Mouse (Mus musculus) cerebellum, postnatal 25 days (tissue): ENCODE results near the gene Nrd1.

Source experiments
- DNase-seq, 2 experiments: peaks; one replicate each; pipeline ENCODE4 v3.0.0; 2021; ENCODE audit warnings: mixed read lengths in 2 of 2

The Nrd1 gene

DNA sequence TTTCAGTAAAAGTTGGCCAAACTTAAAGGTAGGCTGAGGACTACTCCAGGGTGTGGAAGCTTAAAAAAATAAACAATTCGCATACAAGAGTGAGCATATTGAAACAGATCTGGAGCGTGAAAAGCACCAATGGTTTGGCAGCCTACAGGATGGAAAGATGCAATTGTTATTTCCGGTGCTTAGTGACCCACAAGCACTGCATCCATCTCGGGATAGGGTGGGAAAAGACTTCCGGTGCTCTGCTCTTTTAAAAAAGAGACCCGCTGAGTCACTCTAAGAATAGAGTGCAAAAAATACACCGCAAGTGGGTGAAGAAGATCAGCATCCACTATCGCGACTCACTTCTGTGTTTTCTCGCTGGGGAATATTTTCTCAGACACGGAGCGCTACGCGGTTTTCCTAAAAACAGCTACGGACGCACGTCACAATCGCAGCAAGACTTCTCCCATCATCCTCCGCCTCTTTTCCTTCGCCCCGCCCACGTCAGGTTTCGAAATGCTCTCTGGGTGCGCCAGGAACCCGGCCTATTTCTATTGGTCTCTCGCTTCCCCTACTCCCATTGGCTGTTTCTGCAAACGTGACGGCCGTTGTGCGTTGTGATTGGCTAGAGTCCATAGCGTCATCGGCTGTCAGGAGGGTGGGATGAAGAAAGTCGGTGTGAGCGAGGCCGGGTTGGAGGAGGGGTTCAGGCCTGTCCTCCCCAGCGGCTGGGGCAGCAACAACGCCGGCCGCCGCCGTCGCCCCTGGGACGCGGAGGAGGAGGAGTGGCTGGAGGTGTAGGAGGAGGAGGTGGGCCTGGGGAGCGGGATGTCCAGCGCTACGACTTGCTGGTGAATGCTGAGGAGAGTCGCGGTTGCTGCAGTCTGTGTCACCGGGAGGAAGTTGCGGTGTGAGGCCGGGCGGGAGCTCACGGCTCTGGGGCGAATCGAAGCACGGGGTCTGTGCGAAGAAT lies at the start of gene Nrd1:
TSS of gene Nrd1 (plus strand) at position 657 of the 952 bp plus-strand sequence.
- DNase-seq, result peak; percentile 97 to 98

DNA sequence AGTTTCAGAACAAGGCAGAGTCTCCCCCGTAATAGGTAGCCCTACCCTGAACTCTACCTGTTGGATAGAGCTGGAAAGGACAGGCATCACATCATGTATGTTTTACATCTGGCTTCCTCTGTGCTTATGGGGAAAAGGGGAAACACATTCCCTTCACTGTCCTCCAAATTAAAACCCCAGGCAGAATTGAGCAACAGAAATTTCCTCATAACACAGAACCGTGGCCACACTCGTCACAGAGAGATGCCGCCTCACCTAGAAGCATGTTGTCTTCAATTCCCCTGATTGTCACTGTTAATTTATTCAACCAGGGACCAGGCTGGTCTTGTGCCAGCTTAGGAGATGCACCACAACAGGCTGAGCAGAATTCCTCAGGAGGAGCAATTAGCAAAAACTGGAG lies 48.8 kb upstream of the Nrd1 start:
- DNase-seq, result no peak

DNA sequence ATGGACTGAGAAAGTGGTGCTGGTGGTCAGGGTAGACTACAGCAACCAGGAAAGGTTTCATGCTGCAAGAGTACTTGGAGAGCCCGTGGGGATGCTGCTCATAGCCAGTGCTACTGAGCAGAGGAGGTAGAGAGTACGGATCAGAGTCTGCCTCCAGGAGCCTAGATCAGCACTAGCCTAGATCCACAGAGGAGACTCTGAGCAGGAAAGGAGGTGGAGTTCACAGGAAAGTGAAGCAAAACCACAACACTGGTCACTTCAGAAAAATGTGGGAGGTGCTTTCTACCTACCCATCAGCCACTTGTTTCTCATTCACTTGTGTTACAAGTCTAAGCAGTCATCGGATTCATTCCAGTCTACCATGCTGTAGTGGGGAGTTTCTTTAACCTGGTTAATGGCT lies 40.8 kb upstream of the Nrd1 start:
- no peak for DNase-seq

DNA sequence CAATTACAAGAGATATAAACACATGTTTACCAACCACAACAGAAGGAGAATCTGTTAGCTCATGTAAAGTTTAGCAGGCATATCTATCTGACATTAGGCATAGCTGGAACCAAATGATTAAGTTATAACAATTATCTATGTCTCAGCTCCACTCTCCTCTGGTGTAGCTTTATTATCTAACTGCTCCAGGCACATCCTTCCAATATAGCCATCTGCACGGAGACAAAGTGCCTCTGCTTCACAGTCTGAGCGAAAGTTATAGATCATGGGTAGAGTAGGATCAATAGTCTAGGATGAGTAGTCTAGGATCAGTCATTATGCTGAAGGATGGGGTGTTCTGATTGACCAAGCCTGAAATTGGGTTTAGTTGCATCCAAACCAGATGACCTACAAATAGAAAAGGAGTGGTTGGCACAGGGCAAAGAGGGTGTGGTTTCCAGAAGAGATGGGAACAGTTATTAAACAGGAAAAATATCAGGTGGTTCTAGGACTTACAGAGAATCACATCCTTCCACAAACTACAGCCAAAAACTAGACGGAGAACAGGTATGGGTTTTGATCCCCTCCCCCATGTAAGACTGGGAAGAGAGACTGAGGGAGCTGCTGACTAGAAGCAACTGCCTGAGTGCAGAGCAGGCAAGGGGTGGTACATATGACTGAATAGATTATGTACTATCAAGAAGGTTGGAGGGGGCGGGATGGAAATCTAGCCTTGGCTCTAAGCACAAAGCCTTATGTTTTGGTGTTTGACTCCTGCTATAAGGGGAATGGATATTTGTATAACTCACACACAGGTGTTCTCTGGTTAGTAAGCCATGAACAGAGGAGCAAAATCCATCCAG lies 39.6 kb upstream of the Nrd1 start:
- DNase-seq, result no peak

DNA sequence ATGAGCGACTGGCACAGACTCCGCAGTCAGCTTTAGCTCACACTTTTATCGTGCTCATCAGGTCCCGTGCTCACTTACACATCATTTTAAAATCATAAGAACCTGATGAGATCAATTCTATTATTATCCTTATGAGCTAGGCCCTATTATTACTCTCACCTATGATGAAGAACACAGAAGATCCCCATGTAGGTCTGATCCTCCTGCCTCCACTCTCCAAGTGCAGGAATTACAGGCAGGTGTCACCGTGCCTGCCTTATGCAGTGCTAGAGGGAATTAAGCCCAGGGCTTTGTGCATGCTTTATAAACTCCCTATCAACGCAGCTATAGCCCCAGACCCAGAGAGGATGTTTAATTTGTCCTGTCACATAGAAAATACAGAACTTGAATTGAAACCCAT lies 37.4 kb upstream of the Nrd1 start:
- no peak for DNase-seq

DNA sequence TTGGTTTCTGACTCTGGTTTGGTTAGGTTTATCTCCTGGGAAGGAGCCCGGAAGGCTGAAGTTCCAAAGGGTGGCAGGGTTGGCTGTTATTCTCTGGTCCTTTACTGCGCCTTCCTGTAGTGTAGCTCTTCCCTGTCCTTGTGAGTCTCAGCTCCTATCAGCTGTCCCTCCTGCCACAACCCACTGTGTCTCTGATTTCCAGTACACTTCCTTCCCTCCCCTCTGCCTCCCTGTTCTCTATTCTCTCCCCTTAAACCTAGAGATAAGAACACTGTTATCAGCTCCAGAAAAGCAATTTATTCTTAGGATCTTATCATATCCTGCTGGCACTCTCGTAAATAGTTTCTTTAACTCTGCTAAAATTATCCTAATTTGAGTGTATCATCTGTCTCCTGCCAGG lies 30.9 kb upstream of the Nrd1 start:
- DNase-seq, result no peak

DNA sequence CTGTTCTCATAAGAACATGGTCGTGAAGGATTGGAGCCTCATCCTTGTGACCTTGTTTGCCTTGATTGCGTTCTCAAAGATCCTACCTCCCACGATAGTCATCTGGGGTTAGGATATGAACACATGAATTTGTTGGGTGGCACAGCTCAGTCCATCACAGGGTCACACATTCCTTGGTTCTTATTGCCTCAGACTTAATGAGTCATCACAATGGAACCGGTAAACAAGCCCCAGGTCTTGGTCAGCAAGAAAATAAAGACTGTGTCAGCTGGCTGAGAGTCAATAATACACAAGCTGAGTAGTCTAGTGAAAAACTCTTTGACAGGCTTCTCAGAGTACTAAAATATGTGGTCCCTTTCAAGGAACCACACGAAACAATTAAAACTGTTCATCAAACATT lies 29.4 kb upstream of the Nrd1 start:
- no peak for DNase-seq

DNA sequence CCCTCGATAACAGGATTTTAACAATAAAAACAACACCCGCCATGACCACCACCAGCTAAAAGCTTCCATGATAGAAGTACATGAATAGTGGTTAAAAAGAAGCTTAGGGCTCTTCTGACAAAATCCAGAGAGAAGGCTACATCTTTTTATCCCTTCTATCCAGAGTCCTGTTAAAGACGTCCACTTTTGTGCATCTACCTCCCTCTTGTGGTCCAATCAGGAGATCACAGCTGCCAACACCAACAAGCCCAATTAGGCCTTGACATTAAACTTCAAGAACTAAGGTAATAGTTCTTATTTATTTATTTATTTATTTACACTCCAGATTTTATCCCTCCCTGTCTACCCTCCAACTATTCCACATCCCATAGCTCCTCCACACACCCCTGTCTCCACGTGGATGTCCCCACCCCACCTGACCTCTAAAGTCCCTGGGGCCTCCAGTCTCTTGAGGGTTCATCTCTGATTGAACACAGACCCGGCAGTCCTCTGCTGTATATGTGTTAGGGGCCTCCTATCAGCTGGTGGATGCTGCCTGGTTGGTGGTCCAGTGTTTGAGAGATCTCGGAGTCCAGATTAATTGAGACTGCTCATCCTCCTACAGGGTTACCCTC lies 23.9 kb upstream of the Nrd1 start:
- DNase-seq, result peak; percentile 39 to 72

DNA sequence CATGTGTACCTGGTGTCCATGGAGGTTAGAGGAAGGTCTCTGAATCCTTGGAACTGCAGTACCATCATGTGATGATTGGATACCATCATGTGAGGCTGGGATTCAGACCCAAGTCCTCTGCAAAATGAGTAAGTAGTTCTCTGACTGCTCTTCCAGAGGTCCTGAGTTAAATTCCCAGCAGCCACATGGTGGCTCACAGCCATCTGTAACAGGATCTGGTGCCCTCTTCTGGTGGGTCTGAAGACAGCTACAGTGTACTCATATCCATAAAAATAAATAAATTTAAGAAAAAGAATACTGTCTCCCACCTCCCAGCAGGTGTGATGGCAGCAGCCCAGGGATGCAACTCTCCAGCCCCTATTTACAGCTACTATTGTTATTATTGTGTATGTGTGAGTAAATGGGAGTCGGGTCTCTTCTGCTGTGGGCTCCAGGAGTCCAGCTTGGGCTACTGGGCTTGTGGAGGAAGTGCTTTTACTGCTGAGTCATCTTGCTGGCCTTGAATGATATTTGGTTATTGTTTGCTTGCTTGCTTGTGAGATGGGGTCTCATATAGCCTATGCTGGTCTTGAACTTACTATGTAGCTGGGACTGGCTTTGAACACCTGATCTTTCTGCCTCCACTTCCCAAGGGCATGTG lies 13.5 kb upstream of the Nrd1 start:
- no peak for DNase-seq

DNA sequence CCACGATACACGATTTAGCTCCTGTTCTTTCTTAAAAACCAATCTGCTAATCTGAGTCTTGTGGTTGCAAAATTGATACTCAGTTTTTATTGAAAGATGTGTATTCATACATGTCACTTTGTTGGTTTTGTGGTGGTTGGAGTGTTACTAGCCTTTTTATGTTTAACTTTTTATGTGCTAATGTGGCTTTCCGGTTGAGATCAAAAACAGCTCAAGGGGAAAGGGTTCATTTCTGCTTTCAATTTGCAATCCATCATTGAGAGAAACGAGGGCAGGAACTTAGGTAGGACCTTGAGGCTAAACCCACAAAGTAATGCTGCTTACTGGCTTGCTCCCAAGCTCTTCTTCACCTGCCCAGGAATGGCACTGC lies 13.0 kb upstream of the Nrd1 start:
- DNase-seq, result no peak

DNA sequence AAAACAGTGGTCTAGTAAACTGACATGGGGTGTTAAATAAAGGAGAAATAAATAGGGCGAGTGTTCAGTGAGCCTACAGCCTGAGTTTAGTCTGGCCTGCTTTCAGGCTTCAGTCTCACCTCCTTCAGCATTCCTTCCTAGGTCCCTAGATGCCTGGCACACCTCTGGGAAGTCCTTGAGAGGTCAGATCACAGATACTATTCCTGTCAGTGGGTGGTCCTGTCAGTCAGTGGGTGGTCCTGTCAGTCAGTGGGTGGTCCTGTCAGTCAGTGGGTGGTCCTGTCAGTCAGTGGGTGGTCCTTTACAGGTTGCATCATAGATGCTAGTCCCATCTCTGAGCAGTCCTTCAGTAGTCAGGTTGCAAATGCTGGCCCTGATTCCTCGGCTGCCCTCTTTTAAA lies 11.0 kb upstream of the Nrd1 start:
- DNase-seq, result no peak

DNA sequence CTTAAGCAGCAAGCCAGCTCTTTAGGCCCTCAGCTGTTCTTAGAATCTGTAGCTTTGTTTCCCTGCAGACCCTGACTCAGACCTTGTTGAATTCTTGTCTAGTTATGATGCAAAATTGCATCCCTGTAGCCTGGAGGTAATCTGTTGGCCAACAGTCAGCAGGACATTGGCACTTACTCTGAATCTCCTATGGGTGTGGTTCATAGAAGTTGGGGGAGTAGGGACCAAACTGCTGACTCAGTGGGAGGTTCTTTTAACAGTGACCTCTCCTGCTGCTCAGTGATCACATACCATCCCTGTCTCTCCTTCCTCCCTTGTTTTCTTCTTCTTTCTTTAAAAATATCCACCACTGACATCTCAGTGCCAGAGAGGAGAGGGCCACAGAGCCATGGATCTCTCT lies 10.4 kb upstream of the Nrd1 start:
- no peak for DNase-seq

DNA sequence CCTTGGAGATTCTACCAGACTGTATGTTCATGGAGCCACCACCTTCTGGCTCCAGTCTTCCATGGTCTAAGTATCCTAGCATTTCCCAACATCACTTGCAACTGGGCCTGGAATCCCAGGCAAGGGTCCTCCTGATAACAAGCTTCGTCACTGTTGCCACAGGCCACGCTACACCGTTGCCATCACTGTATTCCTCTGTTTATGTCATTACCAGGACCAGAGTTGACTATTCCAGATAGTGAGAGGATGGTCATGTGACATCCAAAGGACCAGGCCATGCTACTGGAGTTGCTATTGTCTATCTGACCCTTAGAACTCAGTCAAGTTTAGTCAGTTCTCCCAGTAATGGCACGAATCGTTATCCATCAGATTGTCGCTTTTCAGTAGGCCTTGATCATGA lies 9.9 kb upstream of the Nrd1 start:
- DNase-seq, result no peak

DNA sequence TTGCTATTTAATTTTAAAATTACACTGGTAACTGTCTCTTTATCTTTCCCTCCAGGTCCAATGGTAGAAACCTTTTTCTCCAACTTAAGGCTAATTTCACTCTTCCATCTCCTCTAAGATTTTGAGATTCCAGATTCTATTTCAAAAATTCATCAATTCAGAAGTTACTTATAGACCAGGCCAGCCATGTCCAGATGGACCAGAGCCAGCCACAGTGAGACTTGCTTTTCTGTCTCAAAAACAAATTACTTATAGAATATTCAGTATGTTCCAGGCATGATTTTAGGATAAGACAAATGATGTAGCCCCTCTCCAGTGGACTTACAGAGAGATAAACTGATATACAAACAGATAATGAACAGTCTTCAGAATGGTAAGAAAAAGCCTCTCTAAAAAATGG lies 8.6 kb upstream of the Nrd1 start:
- DNase-seq, result no peak

DNA sequence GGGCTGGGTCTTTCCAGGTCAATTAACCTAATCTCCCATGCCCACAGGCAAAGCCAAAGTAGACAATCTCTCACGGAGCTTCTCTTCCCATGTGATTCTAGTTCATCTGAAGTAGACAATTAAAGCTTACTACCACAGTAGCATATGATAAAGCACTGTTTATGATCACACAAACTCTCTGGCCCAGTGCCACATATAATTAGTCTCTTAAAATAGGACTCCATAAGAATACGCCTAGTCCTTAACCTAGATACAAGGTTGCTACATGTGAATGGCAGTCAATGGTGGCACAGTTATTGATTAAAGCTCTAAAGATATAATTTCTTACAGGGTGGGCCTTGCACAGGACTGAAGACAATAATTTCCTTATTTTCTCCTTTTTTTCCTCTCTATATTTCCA lies 7.5 kb upstream of the Nrd1 start:
- DNase-seq, result no peak

DNA sequence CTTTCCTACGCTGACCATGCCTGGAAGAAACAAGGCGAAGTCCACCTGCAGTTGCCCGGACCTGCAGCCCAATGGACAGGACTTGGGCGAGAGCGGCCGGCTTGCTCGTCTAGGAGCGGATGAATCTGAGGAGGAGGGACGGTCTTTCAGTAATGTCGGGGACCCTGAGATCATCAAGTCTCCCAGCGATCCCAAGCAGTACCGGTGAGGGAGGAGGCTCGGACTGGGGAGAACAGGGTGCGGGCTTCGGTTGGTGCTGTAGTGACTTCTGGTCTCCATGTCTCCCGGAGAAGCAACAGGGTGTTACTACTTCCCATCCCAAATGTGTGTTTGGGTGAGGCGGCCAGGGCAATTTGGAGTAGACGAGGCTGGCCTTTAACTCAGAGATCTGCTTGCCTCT lies 506 bp downstream of the Nrd1 start:
- no peak for DNase-seq

DNA sequence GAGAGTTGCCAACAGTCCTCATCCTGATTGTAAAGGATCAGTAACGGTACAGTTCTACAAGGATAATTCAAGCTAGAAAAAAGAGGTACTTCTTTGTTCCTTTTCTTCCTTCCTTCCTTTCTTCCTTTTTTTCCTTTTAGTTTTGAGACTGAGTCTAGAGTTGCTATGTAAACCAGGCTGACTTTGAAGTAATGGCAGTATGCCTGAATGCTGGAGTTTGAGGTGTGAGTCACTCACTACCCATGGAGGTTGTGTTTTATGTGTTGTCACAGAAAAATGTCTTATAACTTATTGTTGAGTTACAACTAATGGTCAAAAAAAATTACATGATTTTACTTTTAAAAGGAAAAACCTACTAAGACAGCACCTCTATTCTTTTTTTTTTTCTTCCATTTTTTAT lies 7.6 kb downstream of the Nrd1 start:
- DNase-seq, result no peak

DNA sequence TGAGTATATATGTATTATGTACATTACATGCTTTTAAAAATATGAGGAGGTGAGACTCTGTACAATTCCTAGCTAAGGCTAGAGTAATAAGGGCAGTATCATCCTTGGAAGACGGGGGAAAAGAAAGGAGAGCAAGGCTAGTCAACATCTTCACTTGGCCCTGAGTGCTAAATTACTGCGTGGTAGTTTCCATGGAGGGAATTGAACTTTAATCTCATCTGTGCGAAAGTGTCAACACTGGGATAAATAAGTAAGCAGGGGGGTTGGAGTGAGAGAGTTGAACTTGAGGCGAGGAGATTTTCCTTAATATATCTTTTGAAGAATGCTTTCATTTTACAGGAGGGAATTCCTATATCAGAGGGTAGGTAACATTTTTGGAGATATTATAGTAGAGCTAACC lies 13.6 kb downstream of the Nrd1 start:
- no peak for DNase-seq

DNA sequence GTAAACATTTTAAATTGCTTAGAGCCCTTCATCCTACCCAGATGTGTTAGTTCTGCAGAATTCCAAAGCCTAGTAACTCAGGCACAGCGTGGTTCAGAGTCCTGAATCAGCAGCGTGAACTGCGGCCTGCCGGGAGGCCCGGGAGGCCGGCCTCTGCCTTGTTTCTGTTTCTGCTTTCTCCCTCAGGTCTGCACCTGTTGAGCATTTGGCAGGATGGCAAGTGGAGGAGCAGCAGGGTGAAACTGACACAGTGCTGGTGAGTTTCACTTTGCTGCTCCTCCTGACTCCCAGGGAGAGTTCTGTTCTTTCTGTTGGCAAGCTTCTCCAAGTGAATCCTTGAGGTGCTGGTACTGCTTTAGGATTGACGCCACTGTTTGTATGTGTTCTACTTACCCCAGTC lies 17.0 kb downstream of the Nrd1 start:
- DNase-seq, result peak; percentile 24 to 57

DNA sequence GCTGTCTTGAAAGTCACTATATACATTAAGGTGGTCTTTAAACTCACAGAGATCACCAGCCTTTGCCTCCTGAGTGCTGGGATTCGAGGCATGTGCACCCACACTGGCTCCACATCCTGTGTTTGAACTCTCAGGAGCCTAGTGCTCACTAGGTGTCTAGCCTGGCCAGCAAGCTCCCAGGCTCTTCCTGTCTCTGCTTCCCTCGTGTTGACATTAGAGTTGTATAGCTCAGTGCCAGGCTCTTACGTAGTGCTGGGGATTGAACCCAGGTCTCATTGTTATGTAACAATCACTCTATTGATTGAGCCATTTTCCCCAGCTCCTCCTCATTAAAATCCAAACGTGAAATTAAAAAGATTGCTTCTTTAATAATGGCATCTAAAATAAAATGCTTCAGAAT lies 18.8 kb downstream of the Nrd1 start:
- DNase-seq, result no peak

DNA sequence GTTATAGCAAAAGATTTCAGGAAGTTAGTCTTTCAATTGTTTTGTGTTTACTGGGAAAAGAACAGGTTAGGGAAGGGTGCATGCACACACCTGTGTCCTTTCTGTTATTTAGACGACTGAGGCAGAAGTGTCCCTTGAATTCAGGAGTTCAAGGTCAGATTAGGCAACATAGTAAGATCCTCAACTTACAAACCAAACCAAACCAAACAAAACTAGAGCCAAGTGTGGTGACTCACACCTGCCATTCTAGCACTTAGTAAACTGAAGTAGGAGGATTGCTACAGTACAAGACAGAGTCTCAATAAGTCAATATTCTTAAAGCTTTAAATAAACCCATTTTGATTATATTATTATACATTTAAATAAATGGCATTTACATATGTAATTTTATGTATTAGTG lies 21.5 kb downstream of the Nrd1 start:
- no peak for DNase-seq

DNA sequence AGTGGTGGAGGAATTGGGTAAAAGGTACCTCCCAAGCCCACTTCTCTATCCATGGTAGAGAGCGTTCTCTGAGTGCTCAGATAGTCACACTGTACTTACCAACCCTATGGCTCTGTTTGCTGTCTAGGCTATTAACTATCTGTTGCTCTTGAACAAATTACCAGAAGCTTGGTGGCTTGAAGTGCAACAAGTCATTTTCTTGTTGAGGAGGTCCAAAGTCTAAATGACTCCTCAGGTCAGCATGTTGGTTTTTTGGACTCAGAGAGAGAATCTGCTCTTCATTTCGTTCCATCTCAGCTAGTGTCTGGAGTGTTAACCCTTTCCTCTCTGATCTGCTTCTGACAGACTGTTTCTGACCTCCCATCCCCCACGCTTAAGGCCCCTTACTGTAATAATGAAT lies 24.6 kb downstream of the Nrd1 start:
- no peak for DNase-seq

DNA sequence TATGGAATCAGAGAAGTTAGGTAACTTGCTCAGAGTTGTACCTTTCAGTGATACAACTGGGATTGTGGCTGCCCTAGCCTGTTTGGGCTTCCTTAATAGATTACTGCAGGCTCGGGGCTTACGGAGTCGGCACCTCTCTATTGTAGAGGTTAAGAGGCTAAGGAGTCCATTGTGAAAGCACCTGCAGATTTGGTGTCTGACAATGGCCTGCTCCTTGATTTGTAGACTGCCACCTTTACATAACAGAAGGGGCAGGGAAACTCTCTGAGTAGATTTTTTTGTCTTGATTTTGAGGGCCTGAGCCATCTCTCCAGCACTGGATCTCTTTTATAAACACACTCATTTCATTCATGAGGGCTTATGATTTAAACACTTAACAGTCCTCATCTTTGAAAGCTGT lies 26.1 kb downstream of the Nrd1 start:
- DNase-seq, result no peak
